Comparison of ENCODE assay signal across 13 mouse cellular contexts in genomic region chr1:171137486-171138155, GRCm38 (mm10). TPM values are rescaled to one million over a fixed set of nuclear protein-coding genes. Genes with fewer than 3 reads are reported as not detected.
"Had no signal": no experiment of that assay in that cellular context is flagged by ENCODE, and none has a peak within 500 bp of the region (broad histone marks: within the 10 kb centered on the region; RNA-seq: fewer than 3 reads in every experiment).

No protein-coding gene starts in this region.

RNA-seq across cellular contexts. Expression of gene Mpz, which starts 12.9 kb away (rescaled TPM):
- total RNA-seq: hematopoietic stem cell, adult 5-6 weeks; layer of hippocampus, adult 18-20 months; layer of hippocampus, adult 2 months; layer of hippocampus, adult 8-10 months; layer of hippocampus, postnatal 10 days; layer of hippocampus, postnatal 14 days; layer of hippocampus, postnatal 25 days; layer of hippocampus, postnatal 36 days; left cerebral cortex, adult 18-20 months; left cerebral cortex, adult 2 months had no signal
- polyA plus RNA-seq: heart, embryonic 14.5 days; inflammation-experienced regulatory T-cells, adult 6 months; kidney, embryonic 14.5 days had no signal

RNA-seq across cellular contexts. Expression of gene Pcp4l1, which starts 58.4 kb away (rescaled TPM):
- polyA plus RNA-seq: inflammation-experienced regulatory T-cells, adult 6 months had no signal
